Mouse (Mus musculus) yolk sac, embryonic 10.5 days (tissue): ENCODE data around the gene Gm49403.
"Not testable (repeated sequence)": the region's sequence is repeated elsewhere in the genome, so short reads cannot be mapped to it uniquely, and the experiment has no call there.

Experiments used
- DNase-seq: peaks from one replicate; pipeline ENCODE4 v3.0.0-alpha.2; 2017; ENCODE audit warnings: low spot score

The Gm49403 gene

GRCm38 (mm10) chr19:8871267-8872186, 12.2 kb upstream of the Gm49403 start, which contains the start of gene Ubxn1:
TSS of gene Ubxn1 (plus strand) at chr19:8871496.
- peak; percentile 99 for DNase-seq

- DNase-seq = peak; percentile 68
Observed at GRCm38 (mm10) chr19:8872266-8872840, 11.4 kb upstream of the Gm49403 start.

DNA sequence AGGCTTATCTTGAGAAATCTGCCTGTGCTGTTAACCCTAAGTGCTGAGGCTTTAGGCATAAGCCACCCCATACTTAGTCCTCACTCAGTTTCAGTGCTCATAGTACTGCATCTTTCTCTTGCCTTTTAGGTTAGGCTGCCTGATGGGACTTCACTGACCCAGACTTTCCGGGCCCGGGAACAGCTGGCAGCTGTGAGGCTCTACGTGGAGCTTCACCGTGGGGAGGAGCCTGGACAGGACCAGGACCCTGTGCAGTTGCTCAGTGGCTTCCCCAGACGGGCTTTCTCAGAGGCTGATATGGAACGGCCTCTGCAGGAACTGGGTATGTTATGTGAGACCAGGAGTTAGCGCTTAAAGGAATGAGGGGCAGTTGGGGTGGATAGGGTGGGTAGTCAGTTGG, 8.7 kb upstream of the Gm49403 start:
- DNase-seq = no peak

GRCm38 (mm10) chr19:8880311-8881033, 3.3 kb upstream of the Gm49403 start, which contains the start of gene Uqcc3:
TSS of gene Uqcc3 (minus strand) at chr19:8880923.
- DNase-seq = peak; percentile 89

DNA sequence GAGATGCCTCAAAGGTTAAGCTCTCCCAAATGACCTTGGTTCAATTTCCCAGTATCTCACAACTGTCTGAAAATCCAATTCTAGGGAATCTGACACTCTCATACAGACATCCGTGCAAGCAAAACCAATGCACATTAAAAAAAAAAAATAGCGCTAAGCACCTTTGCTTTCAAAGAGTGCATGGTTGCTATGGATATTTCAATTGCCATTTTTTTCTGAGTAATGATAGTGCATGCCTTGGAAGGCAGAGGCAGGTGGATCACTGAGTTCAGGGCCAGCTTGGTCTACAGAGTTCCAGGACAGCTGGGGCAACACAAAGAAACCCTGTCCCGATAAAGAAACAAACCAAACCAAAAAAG, 2.7 kb upstream of the Gm49403 start:
- DNase-seq = no peak

- no peak for DNase-seq
Observed at GRCm38 (mm10) chr19:8886916-8887584, 3.3 kb downstream of the Gm49403 start.

- no peak for DNase-seq
Observed at GRCm38 (mm10) chr19:8887585-8888463, 4.1 kb downstream of the Gm49403 start.

DNA sequence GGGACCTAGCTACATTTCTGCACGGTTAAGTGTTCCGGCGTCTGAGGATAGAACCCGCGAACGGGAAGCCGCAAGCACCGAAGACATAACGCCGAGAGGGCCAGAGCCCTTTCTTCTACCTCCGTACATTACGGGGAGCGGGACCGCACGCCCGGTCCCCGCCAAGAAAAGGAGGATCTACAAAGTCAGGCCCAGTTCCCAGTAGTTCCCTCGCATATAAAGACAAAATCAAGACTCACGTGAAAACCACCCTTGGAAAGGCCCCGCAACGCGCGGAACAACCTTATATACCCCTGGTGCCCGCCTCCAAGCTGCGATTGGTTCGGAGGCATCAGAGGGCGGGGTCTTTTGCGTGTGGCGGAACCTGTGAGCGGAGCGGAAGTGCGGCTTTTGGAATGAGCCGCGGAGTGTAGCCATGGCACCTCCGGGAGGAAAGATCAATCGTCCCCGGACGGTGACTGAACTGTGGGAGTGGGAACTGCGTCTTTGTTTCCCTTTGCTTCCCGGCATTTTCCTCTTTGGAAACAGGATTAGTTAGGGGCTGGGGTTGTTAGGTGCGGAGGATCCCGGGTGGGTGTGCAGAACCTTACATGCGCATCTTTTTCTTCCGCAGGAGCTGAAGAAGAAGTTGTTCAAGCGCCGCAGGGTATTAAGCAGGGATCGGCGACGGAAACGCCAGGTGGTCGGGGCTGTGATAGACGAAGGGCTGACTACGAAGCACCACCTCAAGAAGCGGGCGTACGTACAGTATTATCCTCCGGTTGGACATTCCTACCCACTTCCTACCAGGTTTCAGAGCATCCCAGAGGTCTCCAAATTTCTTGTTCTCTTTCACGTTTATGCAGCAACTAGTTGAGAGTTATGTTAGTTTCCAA, 5.0 kb downstream of the Gm49403 start, which contains the start of the genes 1810009A15Rik and Gm49416:
Gene 1810009A15Rik, plus strand, starts transcription at position 343 of the 875 bp plus-strand sequence.
Gene Gm49416, plus strand, starts transcription at position 416 of the 875 bp plus-strand sequence.
- DNase-seq = peak; percentile 96

GRCm38 (mm10) chr19:8892829-8893766, 9.4 kb downstream of the Gm49403 start, which contains the start of gene Ints5:
TSS of gene Ints5 (plus strand) at chr19:8893005.
- DNase-seq = peak; percentile 88

DNA sequence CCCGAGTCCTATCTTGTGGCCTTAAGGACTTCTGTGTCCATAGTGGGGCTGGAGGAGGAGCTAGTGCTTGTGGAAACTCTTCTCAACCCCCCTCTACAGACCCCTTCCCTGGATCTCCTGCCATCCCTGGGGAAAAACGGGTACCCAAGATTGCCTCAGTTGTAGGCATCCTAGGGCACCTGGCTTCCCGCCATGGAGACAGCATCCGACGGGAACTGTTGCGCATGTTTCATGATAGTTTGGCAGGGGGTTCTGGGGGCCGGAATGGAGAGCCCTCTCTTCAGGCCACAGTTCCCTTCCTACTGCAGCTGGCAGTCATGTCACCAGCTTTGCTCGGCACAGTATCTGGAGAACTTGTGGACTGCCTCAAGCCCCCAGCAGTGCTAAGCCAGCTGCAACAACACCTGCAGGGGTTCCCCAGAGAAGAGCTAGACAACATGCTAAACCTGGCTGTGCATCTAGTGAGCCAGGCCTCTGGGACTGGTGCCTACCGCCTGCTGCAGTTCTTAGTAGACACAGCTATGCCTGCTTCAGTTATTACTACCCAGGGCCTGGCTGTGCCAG, 11.7 kb downstream of the Gm49403 start:
- no peak for DNase-seq

- DNase-seq = not testable (repeated sequence)
Observed at GRCm38 (mm10) chr19:8896231-8896630, 12.5 kb downstream of the Gm49403 start.

GRCm38 (mm10) chr19:8897211-8897864, 13.6 kb downstream of the Gm49403 start:
- DNase-seq = not testable (repeated sequence)

DNA sequence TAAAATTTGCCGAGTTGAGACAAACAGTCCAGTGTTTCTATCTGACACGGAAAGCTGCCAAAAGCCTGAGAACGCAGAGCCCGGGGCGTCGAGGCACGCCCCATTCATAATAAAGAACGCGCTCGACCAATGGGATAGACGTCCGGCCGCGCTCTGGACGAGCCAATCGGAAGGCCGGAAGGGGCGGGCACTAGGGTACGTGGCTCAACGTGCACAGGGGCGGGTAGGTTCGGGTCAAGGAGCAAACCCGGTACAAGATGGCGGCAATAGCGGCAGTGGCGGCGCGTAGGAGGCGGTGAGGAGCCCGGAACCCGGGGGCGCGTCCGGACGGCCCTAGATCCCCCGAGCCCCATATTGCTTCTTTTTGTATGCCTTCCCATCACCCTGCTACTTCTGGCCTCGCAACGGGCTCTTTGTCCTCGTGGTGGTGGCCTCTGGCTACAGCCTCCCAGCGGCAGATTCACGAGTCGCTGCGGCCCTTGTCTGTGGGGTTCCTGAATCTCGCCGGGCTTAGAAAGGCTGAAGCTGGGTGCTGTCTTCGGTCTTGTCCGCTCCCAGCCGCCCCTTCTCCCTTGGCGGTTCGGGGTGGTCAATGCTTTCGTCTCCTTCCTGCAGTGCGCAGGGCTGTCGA, 14.2 kb downstream of the Gm49403 start, which contains the start of gene Ganab:
Gene Ganab, plus strand, starts transcription at position 207 of the 631 bp plus-strand sequence.
- peak; percentile 96 for DNase-seq

- no peak for DNase-seq
Observed at GRCm38 (mm10) chr19:8898576-8898975, 14.8 kb downstream of the Gm49403 start.

- no peak for DNase-seq
Observed at GRCm38 (mm10) chr19:8899079-8899478, 15.3 kb downstream of the Gm49403 start.

DNA sequence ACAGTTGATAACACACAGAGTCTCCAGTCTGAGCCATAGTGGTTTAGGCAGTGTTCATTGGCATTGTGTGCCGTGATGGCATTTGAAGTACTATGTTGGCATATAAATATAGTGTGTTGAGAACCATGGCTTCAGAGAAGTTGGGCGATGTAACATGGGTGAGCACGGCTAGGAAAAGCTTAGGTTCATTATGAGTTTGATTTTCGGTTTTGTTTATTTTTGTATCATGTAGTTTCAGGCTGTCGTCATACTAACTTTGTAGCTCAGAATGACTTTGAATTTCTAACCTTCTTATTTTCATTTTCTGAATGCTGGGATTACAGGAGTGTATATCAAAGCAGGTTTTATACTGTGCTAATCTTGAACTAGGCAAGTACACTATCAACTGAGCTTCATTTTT, 19.7 kb downstream of the Gm49403 start:
- no peak for DNase-seq

DNA sequence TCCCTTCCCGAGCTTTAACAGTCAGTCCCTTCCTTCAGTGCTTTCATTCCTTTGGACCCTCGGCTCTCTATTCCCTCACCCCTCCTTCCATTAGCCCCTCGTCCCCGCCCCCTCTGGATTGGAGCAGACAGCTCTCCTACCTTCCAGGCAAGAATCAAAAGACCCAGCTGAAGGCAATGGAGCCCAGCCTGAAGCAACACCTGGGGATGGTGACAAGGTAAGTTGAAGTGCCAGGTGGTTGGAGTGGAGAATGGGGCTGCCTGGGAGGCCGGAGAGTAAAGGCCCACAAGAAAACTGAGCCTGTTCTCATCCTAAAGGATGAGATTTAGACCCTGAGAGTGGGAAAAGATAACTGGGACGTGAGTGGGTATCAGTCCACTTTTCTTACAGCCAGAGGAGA, 24.8 kb downstream of the Gm49403 start:
- DNase-seq = no peak
